Mouse (Mus musculus): ENCODE measurements at regions not wholly inside any gene's neighbourhood (a gene's known extent, or its start where the extent isn't known, plus 50 kb on each side); places are given as distances from the start of the nearest gene placed in this dataset.

DNA sequence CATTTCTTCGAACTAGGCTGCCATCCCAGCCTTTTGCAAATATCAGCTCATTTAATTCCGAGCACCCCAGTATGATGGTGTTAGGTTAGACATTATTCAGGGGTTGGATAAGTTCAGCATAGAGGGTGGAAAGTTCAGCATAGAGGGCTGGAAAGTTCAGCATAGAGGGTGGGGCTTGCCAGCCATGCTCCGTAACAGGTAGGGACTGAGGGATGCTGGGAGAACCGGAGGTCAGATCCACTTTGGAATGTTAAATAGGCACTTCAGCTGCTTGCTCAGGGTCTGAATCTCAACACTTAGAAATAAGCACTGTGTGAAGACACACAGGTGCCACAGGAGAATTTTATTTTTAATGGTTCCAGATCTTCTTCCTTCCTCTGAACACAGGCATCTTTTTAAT is 1170.9 kb upstream of the A1bg start:
- no peaks in the 10 kb centered on the region for H3K9me3 ChIP-seq (replicated peaks; ENCODE audit: control insufficient read depth, low read length)
- H3K9ac ChIP-seq (ENCODE audit: low read depth, low read length) = no peak overlapping the region
- no peak overlapping the region for H3K4me2 ChIP-seq (ENCODE audit: low read depth, low read length)
- ATAC-seq (ENCODE audit: low read depth) = no peak
- peaks cover 17% of the 10 kb centered on the region for H3K4me1 ChIP-seq (ENCODE audit: control insufficient read depth, low read depth, low read length)
- H3K27ac ChIP-seq (ENCODE audit: low read length) = no peak overlapping the region
- H3K36me3 ChIP-seq (ENCODE audit: control insufficient read depth, insufficient read depth) = no peaks in the 10 kb centered on the region
- 81% methylated on average over 4 of the region's 4 CpGs for WGBS (ENCODE audit: insufficient replicate concordance)
- H3K4me3 ChIP-seq (ENCODE audit: low read depth, low read length) = no peak overlapping the region
- H3K27me3 ChIP-seq (ENCODE audit: control insufficient read depth, insufficient read depth, low read depth, low read length) = no peaks in the 10 kb centered on the region

DNA sequence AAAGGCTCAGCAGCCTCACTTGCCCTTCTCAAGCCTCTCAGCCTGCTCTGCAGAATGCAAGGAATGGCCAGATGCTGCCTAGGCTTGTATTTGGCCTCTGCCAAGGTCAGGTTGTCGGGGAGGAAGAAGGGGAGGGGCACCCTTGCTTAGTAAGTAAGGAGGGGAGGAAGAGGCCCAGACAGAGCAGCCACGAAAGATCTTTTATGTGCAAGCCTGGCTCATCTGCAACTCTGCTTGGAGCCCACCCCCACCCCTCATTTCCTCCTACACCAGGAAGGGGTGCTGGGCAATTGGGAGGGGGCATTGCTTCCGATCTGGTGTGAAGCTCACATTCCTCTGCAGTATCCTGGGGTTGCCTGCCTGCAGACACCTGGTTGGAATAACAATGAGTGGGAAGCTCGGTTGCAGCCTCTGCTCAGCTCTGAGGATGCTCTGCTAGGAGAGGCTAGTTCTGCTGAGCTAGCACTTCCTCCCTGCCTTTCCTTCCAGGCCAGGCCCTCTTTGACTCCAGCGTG is 1169.9 kb upstream of the A1bg start:
- 29% methylated on average over 5 of the region's 5 CpGs for WGBS (ENCODE audit: insufficient replicate concordance)
- H3K27me3 ChIP-seq (ENCODE audit: control insufficient read depth, insufficient read depth, low read depth, low read length) = no peaks in the 10 kb centered on the region
- H3K4me1 ChIP-seq (ENCODE audit: control insufficient read depth, low read depth, low read length) = peaks cover 14% of the 10 kb centered on the region
- H3K9ac ChIP-seq (ENCODE audit: low read depth, low read length) = no peak overlapping the region
- no peak overlapping the region for H3K4me3 ChIP-seq (ENCODE audit: low read depth, low read length)
- H3K36me3 ChIP-seq (ENCODE audit: control insufficient read depth, insufficient read depth) = no peaks in the 10 kb centered on the region
- no peaks in the 10 kb centered on the region for H3K9me3 ChIP-seq (replicated peaks; ENCODE audit: control insufficient read depth, low read length)
- H3K27ac ChIP-seq (ENCODE audit: low read length) = no peak overlapping the region
- ATAC-seq (ENCODE audit: low read depth) = peak; percentile 30; the same call in 1 of the 2 replicates
- no peak overlapping the region for H3K4me2 ChIP-seq (ENCODE audit: low read depth, low read length)

DNA sequence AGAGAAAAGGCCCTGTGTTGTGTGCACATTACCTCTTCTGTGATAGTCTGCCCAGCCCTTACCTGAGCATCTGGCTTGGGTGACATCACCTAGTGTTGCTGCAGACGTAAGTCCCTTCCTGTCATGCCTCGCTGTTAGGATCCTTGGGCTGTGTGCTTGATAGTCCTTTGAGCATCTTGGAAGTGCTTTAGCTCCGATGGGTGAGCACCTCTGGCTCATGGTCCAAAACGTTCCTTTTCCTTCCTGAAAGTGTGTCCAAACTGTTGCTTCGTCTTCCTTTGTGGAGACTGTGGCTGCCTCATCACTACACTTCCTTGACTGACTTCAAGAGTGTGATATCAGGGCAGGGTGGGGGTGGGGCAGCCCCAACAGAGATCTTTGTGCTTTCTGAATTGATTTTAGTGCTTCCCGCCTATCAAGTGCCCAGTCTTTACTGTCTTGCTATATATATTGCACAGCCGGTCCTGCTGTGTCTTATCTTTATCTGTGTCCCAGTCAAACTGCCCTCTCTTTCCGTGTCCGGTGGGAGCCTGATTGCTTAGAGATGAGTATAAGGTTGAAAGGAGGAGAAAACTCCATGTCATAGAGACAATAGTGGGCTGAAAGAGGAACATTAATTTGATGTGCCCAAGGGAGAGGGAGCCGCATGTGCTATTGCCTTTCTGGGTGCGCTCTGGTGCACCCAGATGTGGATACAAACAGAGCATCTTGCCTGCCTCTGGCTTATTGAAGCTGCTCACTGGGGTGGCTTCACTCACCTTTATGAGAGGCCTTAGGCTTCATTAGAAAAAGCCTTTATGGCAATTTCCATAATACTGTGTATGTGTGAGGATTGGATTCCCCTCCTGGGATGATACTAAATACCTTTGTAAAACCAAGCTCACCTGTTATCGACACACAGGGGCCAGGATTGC is 1169.2 kb upstream of the A1bg start:
- Histone ChIP-seq H3K9me3 (replicated peaks; ENCODE audit: control insufficient read depth, low read length) (no peaks in the 10 kb centered on the region), H3K4me1 (ENCODE audit: control insufficient read depth, low read depth, low read length) (peaks cover 14% of the 10 kb centered on the region), H3K4me2 (ENCODE audit: low read depth, low read length) (no peak overlapping the region), H3K27me3 (ENCODE audit: control insufficient read depth, insufficient read depth, low read depth, low read length) (no peaks in the 10 kb centered on the region), H3K9ac (ENCODE audit: low read depth, low read length) (no peak overlapping the region), H3K4me3 (ENCODE audit: low read depth, low read length) (no peak overlapping the region), H3K36me3 (ENCODE audit: control insufficient read depth, insufficient read depth) (no peaks in the 10 kb centered on the region), H3K27ac (ENCODE audit: low read length) (no peak overlapping the region)
- WGBS (ENCODE audit: insufficient replicate concordance) = 43% methylated on average over 12 of the region's 12 CpGs
- ATAC-seq (ENCODE audit: low read depth) = no peak

DNA sequence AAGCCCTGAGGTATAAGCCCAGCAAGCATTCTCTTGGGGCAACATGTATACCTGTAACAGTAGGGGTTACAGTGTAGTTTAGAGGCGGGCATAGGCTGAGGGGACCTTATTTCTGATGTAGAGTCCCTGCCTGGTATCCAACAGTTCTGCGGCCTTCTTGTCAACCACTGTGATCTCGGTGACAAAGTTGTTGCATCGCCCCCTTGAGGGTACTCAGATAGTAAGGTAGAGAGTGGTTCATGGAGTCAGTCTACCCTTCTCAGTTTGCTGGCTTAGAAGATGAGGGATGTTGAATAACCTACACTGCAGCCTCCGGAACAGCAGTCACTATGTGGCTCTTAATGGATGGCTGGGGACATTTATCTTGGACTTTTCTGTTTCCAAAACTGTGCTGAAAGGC is 1168.3 kb upstream of the A1bg start:
- no peak overlapping the region for H3K27ac ChIP-seq (ENCODE audit: low read length)
- WGBS (ENCODE audit: insufficient replicate concordance) = 61% methylated on average over 5 of the region's 5 CpGs

DNA sequence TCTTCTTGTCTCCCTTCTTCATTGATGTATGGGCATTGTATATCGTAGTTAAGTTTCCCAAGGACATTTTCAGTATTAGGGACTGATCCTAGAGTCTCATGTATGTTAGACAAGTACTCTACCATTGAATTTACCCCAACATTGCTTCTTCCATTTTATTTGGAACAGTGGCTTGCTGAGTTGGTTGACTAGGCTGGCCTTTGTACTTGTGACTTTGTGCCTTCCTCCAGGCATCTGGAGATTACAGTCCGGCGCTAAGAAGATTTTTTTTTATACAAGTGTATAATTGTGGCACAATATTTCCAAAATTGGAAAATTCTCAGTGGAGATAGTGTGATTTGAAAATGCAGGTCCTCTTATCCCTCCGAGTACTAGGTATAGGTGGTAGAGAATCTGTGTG is 1165.5 kb upstream of the A1bg start:
- WGBS (ENCODE audit: insufficient replicate concordance) = 85% methylated on average over 4 of the region's 4 CpGs
- Histone ChIP-seq H3K9ac (ENCODE audit: low read depth, low read length) (no peak overlapping the region), H3K4me3 (ENCODE audit: low read depth, low read length) (no peak overlapping the region), H3K27ac (ENCODE audit: low read length) (no peak overlapping the region), H3K9me3 (replicated peaks; ENCODE audit: control insufficient read depth, low read length) (no peaks in the 10 kb centered on the region), H3K4me2 (ENCODE audit: low read depth, low read length) (no peak overlapping the region), H3K27me3 (ENCODE audit: control insufficient read depth, insufficient read depth, low read depth, low read length) (no peaks in the 10 kb centered on the region), H3K4me1 (ENCODE audit: control insufficient read depth, low read depth, low read length) (peaks cover 14% of the 10 kb centered on the region), H3K36me3 (ENCODE audit: control insufficient read depth, insufficient read depth) (no peaks in the 10 kb centered on the region)
- no peak for ATAC-seq (ENCODE audit: low read depth)

More for the DNA sequence above, 1168.3 kb upstream of the A1bg start:
- H3K36me3 ChIP-seq (ENCODE audit: control insufficient read depth, insufficient read depth) = no peaks in the 10 kb centered on the region
- H3K4me2 ChIP-seq (ENCODE audit: low read depth, low read length) = no peak overlapping the region
- peaks cover 14% of the 10 kb centered on the region for H3K4me1 ChIP-seq (ENCODE audit: control insufficient read depth, low read depth, low read length)
- H3K4me3 ChIP-seq (ENCODE audit: low read depth, low read length) = no peak overlapping the region
- no peak overlapping the region for H3K9ac ChIP-seq (ENCODE audit: low read depth, low read length)
- H3K27me3 ChIP-seq (ENCODE audit: control insufficient read depth, insufficient read depth, low read depth, low read length) = no peaks in the 10 kb centered on the region
- no peaks in the 10 kb centered on the region for H3K9me3 ChIP-seq (replicated peaks; ENCODE audit: control insufficient read depth, low read length)
- no peak for ATAC-seq (ENCODE audit: low read depth)

DNA sequence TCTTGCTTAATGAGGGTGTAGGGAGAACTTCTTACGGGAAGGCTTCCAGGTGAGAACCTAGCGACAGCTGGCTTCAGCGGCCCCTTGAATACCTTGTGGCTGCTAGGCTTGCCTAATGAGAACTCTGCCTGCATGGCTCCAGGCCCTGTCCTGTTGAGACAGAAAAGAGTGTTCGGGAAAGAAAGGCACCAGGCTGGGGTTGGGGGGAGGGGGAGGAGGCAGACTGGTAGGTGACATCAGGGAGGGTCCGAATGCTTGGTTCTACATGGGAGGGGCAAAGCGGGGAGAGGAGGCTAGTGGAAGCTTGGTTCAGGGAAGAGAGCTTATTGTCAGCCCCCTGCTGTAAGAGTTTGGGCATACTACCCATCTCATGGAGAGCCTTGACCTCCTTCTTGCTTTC is 1164.9 kb upstream of the A1bg start:
- WGBS (ENCODE audit: insufficient replicate concordance) = 82% methylated on average over 6 of the region's 6 CpGs
- H3K4me1 ChIP-seq (ENCODE audit: control insufficient read depth, low read depth, low read length) = peaks cover 11% of the 10 kb centered on the region
- ATAC-seq (ENCODE audit: low read depth) = no peak

DNA sequence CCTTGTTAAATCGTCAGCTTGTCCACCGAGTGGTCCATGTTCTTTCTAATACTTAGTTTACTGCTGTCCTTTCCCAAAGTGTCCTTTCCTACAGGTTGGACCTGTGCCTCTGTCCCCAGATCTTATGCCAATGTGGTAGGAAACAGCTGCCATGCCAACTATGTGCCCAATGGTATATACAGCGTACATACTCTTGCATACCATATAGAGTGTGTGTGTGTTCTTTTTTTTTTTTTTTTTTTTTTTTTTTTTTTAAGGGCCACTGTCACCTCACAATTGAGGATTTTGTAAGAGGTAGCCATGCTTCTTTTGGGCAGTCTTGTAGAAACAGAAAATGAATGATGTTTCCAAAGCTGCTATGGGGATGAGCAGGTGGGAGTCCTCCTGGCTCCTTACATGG is 1163.2 kb upstream of the A1bg start:
- Histone ChIP-seq H3K36me3 (ENCODE audit: control insufficient read depth, insufficient read depth) (no peaks in the 10 kb centered on the region), H3K4me2 (ENCODE audit: low read depth, low read length) (no peak overlapping the region), H3K27ac (ENCODE audit: low read length) (no peak overlapping the region), H3K4me3 (ENCODE audit: low read depth, low read length) (no peak overlapping the region), H3K27me3 (ENCODE audit: control insufficient read depth, insufficient read depth, low read depth, low read length) (no peaks in the 10 kb centered on the region), H3K9ac (ENCODE audit: low read depth, low read length) (no peak overlapping the region), H3K9me3 (replicated peaks; ENCODE audit: control insufficient read depth, low read length) (no peaks in the 10 kb centered on the region), H3K4me1 (ENCODE audit: control insufficient read depth, low read depth, low read length) (no peaks in the 10 kb centered on the region)
- no peak for ATAC-seq (ENCODE audit: low read depth)
- 80% methylated on average over 3 of the region's 3 CpGs for WGBS (ENCODE audit: insufficient replicate concordance)

More for the DNA sequence above, 1164.9 kb upstream of the A1bg start:
- no peaks in the 10 kb centered on the region for H3K9me3 ChIP-seq (replicated peaks; ENCODE audit: control insufficient read depth, low read length)
- H3K27me3 ChIP-seq (ENCODE audit: control insufficient read depth, insufficient read depth, low read depth, low read length) = no peaks in the 10 kb centered on the region
- H3K4me3 ChIP-seq (ENCODE audit: low read depth, low read length) = no peak overlapping the region
- no peak overlapping the region for H3K4me2 ChIP-seq (ENCODE audit: low read depth, low read length)
- H3K27ac ChIP-seq (ENCODE audit: low read length) = no peak overlapping the region
- H3K9ac ChIP-seq (ENCODE audit: low read depth, low read length) = no peak overlapping the region
- H3K36me3 ChIP-seq (ENCODE audit: control insufficient read depth, insufficient read depth) = no peaks in the 10 kb centered on the region

DNA sequence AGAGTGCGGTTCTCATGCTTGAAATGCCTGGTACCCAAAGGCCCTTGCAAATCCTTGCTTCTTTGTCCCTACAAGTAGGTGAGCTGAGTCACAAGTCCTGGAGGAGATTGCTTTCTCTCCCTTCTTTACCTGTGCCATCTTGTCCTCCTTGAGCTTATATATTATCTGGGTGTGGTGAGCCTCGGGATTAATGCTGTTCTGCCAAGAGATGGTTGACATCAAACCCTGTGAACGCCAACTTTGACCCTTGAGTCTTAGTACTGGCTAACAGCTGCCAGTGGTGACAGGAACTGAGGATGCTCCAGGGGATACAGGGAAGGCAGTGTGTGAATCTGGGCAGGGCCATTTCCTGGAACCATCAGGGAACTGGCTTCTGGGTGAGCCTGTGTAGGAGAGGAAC is 1160.5 kb upstream of the A1bg start:
- no peak overlapping the region for H3K27ac ChIP-seq (ENCODE audit: low read length)

DNA sequence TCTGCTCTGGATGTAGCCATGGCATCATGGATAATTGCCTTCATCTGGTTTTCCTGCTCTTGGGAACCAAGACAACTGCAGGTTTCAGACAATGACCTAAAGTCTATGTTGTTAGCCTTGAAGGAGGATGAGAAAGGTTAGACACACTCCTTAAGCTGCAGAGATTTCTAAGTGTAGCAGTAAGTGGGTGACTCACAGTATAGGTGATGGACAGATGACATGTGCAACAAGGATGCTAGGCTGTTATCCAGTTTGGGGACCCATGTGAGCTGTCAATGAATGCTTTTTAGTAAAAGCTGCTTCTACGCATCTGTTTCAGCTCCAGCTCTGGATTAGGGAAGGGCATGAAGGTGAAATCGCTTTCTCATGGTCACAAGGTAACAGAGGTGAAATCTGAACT is 1159.7 kb upstream of the A1bg start:
- no peak overlapping the region for H3K27ac ChIP-seq (ENCODE audit: low read length)
- H3K4me2 ChIP-seq (ENCODE audit: low read depth, low read length) = no peak overlapping the region
- H3K4me1 ChIP-seq (ENCODE audit: control insufficient read depth, low read depth, low read length) = peaks cover 8% of the 10 kb centered on the region
- no peak overlapping the region for H3K9ac ChIP-seq (ENCODE audit: low read depth, low read length)
- no peak for ATAC-seq (ENCODE audit: low read depth)
- WGBS (ENCODE audit: insufficient replicate concordance) = 87% methylated on average over 2 of the region's 2 CpGs
- H3K27me3 ChIP-seq (ENCODE audit: control insufficient read depth, insufficient read depth, low read depth, low read length) = no peaks in the 10 kb centered on the region
- H3K4me3 ChIP-seq (ENCODE audit: low read depth, low read length) = no peak overlapping the region
- H3K36me3 ChIP-seq (ENCODE audit: control insufficient read depth, insufficient read depth) = no peaks in the 10 kb centered on the region
- H3K9me3 ChIP-seq (replicated peaks; ENCODE audit: control insufficient read depth, low read length) = no peaks in the 10 kb centered on the region

More for the DNA sequence above, 1160.5 kb upstream of the A1bg start:
- peaks cover 8% of the 10 kb centered on the region for H3K4me1 ChIP-seq (ENCODE audit: control insufficient read depth, low read depth, low read length)
- no peak overlapping the region for H3K4me3 ChIP-seq (ENCODE audit: low read depth, low read length)
- H3K36me3 ChIP-seq (ENCODE audit: control insufficient read depth, insufficient read depth) = no peaks in the 10 kb centered on the region
- no peaks in the 10 kb centered on the region for H3K9me3 ChIP-seq (replicated peaks; ENCODE audit: control insufficient read depth, low read length)
- H3K9ac ChIP-seq (ENCODE audit: low read depth, low read length) = no peak overlapping the region
- H3K4me2 ChIP-seq (ENCODE audit: low read depth, low read length) = no peak overlapping the region
- WGBS (ENCODE audit: insufficient replicate concordance) = 75% methylated on average over 3 of the region's 3 CpGs
- H3K27me3 ChIP-seq (ENCODE audit: control insufficient read depth, insufficient read depth, low read depth, low read length) = no peaks in the 10 kb centered on the region
- no peak for ATAC-seq (ENCODE audit: low read depth)
